Mouse (Mus musculus): ENCODE results near the gene Lmntd1.

Gene Lmntd1

GRCm38 (mm10) chr6:145564671-145565070 is 49.4 kb downstream of the Lmntd1 start:
- DNase-seq (ENCODE audit: low read depth, low spot score) = no peak

DNA sequence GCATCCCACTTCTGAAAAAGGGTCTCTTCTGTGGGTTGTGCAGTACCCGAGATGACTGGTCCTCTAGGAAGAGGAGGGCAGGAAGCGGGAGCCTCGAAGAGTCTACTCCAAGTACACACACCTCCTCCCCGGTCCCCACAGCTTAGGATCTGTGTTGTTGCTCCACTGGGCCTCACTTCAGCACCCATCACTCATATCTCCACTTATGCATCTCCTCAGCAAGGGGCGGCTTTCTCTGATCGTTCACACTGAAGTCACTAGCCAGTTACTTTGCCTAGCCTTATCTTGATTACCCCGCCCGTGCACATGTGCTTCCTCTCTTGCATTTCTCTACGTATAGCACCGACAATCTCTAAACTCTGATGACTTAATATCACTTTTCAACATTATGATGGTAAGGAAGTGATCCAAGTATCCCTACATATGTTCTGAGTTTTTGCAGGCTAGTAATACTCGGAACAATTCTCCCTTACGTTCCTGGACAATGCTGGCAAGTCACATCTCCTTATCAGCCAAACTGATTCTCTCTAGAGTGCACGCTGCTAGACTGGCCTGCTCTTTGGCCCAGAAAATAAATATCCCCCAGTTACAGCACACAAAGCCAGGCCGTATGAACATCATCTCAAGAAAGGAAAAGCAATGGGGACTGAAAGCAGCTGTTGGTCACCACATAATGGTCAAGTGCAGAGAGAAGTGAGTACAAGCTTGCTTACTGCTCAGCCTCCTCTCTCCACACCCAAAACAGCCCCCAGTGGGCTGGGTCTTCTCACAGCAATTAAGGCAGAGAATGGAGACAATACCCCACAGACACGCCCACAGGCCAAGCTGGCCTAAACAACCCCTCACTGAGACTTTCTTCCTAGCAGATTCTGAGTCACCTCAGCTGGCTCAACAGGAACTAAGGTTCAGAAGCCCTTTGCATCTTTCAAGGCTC is 56.8 kb downstream of the Lmntd1 start:
- no peak for DNase-seq (ENCODE audit: low read depth, low spot score)

- DNase-seq (ENCODE audit: low read depth, low spot score) = no peak
Measured at GRCm38 (mm10) chr6:145553226-145553625, 60.9 kb downstream of the Lmntd1 start.

DNA sequence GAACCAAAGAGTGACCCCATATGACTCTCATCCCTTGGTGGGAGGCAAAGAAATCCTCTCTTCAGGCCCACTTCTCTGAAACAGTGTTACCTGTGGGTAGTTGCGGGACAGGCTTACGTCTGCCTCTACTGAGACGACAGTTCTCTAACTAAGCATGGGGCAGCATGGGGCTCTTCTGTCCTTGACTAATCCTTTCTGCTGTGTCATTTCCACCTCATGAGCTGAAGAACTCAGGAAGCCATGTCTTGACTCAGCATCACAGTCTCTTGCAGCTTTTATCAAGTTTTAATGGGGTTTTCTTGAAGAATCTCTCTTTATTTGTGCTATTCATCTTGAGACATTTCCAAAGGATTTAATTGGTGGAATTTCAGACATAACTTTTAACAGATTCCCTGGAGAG is 61.3 kb downstream of the Lmntd1 start:
- DNase-seq (ENCODE audit: low read depth, low spot score) = no peak

GRCm38 (mm10) chr6:145550993-145551392 is 63.1 kb downstream of the Lmntd1 start:
- DNase-seq (ENCODE audit: low read depth, low spot score) = no peak

DNA sequence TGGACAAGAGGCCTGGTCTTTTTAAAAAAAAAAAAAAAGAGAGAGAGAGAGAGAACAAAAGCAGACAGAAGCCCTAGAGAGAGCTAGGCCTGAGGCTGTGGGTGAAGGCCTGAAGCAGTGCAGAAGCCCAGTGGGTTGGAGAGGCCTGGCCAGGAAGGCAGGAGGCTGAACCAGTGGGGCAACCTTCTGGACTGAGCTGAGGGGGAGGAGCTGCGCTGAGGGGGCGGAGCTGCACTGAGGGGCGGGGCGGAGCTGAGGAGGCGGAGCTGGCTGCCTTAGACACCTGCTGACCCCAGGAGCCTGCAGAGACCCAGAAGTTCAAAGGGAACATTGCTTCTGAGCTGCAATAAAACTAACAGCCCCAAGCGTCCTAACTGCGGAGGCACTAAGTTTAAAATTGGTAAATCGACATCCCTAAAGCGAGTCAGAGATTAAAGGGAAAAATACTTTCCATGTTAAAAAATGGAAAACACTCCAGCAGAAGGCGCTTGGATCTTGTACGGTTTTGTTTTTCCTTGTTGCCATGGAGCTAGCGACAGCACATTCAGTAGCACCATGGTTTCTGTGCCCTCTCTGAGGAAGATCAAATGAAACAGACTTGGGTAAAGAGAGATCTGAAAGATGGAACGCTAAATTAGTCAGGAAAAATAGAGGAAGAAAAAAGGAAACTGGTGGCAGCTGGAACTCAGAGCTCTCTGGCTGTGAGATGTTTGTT is 68.0 kb downstream of the Lmntd1 start:
- no peak for DNase-seq (ENCODE audit: low read depth, low spot score)

DNA sequence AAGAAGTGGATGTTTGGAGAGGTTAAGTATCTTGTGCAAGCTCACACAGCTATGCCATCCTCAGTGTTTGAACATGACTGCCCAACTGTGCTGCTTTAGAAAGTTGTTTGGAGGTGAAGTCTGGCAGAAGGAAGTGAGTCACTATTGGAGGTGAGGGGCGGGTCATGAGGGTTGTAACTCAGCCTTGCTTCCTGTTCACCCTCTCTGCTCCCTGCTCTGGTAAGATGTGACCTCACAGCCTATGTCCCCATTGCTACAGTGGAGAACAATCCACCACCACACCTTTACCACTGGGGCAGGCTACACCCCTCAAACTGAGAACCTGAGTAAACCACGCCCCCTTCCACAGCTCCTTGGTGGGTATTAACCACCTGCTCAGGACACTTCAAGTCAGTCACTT is 69.3 kb downstream of the Lmntd1 start:
- no peak for DNase-seq (ENCODE audit: low read depth, low spot score)

DNA sequence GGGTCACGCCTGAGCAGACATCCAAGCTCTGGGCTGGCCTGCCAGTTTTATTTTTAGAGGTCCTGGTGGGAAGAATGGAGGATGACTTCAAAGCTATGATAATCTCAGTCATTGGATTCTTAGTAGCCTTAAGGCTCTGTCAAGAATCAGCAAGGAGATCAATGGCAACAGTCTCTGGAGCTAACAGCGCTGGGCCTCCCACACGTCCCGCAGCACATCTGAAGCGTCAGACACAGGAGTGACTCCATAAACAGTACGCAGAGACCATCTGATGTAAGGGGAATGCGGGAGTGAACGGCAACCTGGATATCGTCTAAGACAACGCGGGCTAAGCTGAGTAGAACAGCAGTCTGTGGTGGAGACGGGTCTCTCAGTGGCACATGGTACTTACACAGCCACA is 69.8 kb downstream of the Lmntd1 start:
- DNase-seq (ENCODE audit: low read depth, low spot score) = no peak

GRCm38 (mm10) chr6:145539568-145539859 is 74.6 kb downstream of the Lmntd1 start:
- DNase-seq (ENCODE audit: low read depth, low spot score) = no peak

DNA sequence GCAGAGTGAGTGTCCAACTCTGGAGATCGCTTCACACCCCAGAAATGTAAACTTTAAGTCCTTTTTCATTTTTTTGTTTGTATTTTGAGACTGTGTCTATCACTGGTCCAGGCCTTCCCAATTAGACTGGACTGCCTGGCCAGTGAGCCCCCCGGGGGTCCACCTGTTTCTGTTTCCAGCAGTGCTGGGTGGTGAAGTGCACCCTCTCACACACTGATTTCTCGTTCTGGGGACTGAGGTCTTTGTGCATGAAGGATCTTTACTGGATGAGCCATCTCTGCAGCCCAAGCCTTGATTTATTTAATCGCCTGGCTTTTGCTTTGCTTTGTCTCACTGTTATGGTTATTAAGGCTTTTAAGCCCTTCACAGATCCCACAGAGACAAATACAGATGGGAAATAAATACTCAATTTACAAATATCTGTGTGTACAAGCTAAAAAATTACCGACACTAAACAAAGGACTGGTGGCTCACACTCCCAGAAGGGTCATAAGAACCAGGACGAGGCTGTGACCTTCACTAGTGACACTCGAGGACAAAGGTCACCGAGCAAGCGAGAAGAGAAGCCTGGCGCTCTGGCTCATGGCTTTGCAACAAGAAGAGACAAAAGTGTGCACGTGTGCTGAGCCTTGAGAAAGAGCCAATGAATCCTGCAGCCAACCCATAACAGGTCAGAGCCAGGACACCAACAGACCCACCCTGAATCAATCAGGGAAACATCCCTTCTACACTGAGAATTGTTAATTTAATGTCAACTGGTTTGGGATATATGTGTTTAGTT is 75.1 kb downstream of the Lmntd1 start:
- no peak for DNase-seq (ENCODE audit: low read depth, low spot score)

GRCm38 (mm10) chr6:145530464-145530863 is 83.7 kb downstream of the Lmntd1 start:
- no peak for DNase-seq (ENCODE audit: low read depth, low spot score)

- DNase-seq (ENCODE audit: low read depth, low spot score) = no peak
Measured at GRCm38 (mm10) chr6:145523337-145523736, 90.8 kb downstream of the Lmntd1 start.

DNA sequence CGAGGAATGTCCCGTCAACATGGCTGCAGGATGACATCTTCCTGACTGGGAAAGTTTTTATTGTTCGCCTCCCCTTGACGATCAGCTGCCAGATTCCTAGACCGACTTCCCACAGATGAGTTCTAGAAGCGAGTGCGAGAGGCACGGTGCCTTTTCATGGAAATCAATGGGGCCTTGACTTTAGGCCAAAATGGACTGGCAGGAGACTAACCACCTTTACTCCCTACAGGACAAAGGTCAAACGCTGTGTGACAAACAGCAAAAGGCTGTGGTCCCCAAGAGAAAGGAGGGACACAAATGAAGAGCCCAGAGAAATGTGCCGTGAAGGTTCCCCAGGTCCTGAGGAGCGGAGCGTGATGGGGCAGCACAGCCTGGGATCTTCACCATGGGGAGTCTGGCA is 91.5 kb downstream of the Lmntd1 start:
- no peak for DNase-seq (ENCODE audit: low read depth, low spot score)

DNA sequence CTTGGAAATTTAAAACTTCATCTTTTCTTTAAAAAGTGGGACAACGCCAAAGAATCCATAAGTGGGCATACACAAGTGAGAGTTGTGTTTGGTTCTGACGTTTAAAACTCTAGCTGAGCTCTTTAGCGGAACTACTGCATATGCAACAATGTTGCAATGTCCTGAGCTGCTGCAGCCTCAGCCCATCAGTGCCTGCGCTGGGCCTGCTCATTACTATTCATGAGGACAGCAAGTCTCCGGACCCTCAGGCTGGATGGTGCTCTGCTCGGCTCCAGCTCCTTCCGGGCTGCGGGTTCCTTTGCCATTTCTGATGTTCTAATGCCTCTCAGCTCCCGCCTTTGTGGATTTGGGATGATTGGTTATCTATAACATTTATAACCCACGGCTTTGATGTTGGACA is 97.1 kb downstream of the Lmntd1 start:
- DNase-seq (ENCODE audit: low read depth, low spot score) = no peak

DNA sequence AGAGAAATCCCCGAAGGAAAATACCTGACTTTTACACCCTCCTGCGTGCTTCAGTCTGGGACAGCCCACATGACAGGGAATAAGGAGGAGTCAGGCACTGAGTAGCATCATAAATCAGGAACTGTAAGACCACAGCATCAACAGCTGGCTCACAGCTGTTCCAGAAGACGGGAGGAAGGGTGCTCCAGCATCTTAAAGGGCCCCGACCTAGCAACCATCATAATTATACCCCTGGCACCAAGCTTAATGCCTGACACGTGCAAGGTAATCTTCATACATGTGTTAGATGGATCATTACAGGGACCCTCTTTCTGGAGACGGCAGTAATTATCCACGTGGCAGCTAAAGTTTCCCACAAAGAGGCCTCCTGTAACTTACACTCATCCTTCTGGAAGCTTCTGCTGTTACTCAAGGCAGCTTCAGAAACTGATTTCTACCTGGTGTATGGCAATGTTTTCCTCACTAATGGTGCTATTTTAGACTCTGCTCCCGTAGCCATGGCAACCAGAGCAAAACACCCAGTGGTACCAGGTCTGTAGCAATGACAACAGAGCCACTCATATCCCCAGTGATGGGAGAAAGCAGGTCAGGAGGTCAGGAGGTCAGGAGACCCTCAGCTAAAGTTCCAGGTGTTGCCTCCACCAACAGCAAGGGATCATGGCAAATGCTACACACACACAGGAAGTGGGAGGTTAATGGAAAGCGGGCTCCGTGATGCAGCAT is 98.1 kb downstream of the Lmntd1 start:
- no peak for DNase-seq (ENCODE audit: low read depth, low spot score)

DNA sequence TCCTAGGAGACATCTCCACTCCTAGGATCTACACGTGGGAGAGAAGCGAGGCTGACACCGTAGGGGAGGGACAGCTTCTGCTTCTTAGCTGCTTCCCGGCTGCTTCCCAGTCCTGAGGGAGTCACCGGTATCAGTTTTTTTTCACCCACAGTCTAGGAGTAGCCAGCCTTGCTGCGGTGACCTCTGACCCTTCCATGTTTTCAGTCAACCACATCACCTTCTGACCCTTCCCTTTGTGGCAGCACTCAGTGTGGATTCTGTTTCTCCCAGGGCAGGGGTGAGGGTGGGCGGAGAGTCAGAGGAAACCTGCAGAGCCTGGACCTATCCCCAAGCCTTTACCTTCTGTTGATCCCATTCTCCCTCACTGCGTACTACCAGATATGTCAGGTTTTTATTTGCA is 102.9 kb downstream of the Lmntd1 start:
- no peak for DNase-seq (ENCODE audit: low read depth, low spot score)

- DNase-seq (ENCODE audit: low read depth, low spot score) = no peak
Measured at GRCm38 (mm10) chr6:145508828-145509227, 105.3 kb downstream of the Lmntd1 start.

DNA sequence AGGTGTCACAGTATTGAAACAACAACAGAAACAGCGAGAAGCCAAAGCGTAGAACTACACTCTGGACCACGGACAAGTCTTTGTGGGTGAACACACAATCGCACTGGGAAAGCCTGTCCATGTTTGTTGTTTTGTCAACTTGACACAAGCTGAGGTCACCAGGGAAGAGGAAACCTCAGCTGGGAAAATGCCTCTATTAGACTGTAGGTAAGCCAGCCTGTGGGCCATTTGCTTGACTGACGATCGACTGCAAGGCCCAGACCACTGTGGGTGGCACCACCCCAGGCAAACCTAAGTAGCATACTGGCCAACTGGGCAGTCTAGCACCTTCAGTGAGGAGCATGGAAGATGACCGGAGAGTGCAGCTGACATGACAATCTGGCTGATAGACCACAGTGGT is 112.4 kb downstream of the Lmntd1 start:
- DNase-seq (ENCODE audit: low read depth, low spot score) = no peak

DNA sequence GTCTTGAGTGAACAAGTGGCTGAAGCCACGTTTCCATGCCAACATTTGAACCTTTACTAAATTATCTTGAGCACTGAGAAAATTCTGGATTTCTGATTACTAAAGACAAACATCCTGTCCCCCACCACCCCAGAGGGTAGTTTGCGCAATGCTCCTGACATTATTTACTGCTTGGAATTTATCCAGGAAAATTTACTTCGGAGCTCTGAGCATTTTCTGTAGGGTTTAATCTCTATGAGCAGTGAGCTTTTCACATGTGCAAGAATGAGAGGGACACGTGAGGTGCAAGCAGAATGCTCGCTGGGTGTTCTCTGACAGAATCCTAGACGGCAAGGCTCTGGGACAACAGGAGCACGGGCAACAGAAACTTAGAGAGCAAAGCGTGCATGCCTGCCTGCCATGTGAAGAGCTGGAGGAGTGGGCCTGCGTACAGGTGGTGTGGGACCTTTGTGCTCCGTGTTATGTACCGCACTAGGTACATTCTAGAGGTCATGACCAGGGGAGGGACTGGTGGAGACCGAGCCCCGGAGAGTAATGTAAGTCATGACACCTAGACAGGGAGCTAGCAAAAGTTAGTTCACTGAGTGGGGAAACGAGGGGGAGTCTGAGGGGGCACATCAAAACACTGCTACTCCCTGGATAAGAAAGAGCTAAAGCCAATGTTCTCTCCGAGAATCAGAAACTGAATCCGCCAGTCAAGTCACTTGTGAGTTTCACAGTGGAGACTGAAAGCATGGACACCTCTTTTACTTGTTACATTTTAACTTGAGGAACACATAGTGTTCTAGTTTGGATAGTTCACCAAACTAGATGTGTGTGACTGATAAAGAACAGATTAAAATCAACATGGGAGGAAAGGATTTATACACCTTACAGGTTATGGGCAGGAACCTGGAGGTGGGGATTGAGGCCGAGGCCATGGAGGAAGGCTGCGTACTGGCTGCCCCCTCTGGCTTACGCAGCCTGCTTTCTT is 114.3 kb downstream of the Lmntd1 start:
- no peak for DNase-seq (ENCODE audit: low read depth, low spot score)

- DNase-seq (ENCODE audit: low read depth, low spot score) = no peak
Measured at GRCm38 (mm10) chr6:145495731-145496130, 118.4 kb downstream of the Lmntd1 start.

GRCm38 (mm10) chr6:145488251-145488650 is 125.9 kb downstream of the Lmntd1 start:
- DNase-seq (ENCODE audit: low read depth, low spot score) = no peak
